In genomic region chr6:86806455-86807086, GRCm38 (mm10) we compare ENCODE assay signal across 8 mouse cellular contexts. TPM values are rescaled to one million over a fixed set of nuclear protein-coding genes. Genes with fewer than 3 reads are reported as not detected.
A peak's percentile ranks its signal among the peaks of the same experiment; 100 is the strongest.
DNase-seq lines count a peak whose midpoint lies in the region; TF ChIP-seq lines count a peak whose summit lies in the region.

No protein-coding gene starts in this region.

- H3K79me2 ChIP-seq in CH12.LX (replicated peaks; ENCODE audit: control insufficient read depth, extremely low read depth, insufficient read depth, poor library complexity, severe bottlenecking): no peaks in the 10 kb centered on the region

- no peaks in the 10 kb centered on the region for H3K9me3 ChIP-seq in CH12.LX (replicated peaks; ENCODE audit: low read length)

- no peak; the same call in none of the 2 replicates for TF ChIP-seq RAD21 in CH12.LX (IDR thresholded peaks at IDR 0.05; ENCODE audit: low read depth, low read length)

- in situ Hi-C loops in CH12.LX (cut with MboI; ENCODE audit: low pct_ligation_motif_present, low pct_unique_long_range_greater_than_20kb, low sequenced_read_pairs): no loop called here

- H3K4me1 ChIP-seq in CH12.LX (ENCODE audit: control insufficient read depth in 1 of 2, insufficient read depth in 2 of 2): peaks cover 0 to 21% of the 10 kb centered on the region in 2 experiments; a peak in 3 of 4 replicates
- peaks cover 5% of the 10 kb centered on the region; the same call in 1 of the 2 replicates for H3K4me1 ChIP-seq in embryonic fibroblast, embryonic 13.5 days (ENCODE audit: control insufficient read depth, insufficient read depth, low read length)

- peak overlapping the region; percentile 54; the same call in 1 of the 2 replicates for H3K4me2 ChIP-seq in CH12.LX (ENCODE audit: insufficient read depth, low read depth, poor library complexity, severe bottlenecking)

- dilution Hi-C loops in CH12.LX (cut with MboI; ENCODE audit: extremely low pct_ligation_motif_present, extremely low pct_unique_long_range_greater_than_20kb, low sequenced_read_pairs): no loop called here

- intact Hi-C loops in heart, postnatal 10 days (cut with DNase I): loop anchor here (1.0 to 10.0 kb wide), 2 partner anchors 59 to 262 kb away; no protein-coding TSS in a partner anchor

- H3K36me3 ChIP-seq in CH12.LX (replicated peaks in 1 of 2; ENCODE audit: control insufficient read depth in 1 of 2, insufficient read depth in 1 of 2, low read length in 1 of 2): no peaks in the 10 kb centered on the region

- TF ChIP-seq CTCF in CH12.LX (conservative IDR thresholded peaks at IDR 0.05 in 1 of 2, IDR thresholded peaks at IDR 0.05 in 1 of 2; ENCODE audit: low read depth in 2 of 2, low read length in 2 of 2): peak; percentile 78 to 98
- TF ChIP-seq CTCF in embryonic fibroblast, embryonic 13.5 days (IDR thresholded peaks at IDR 0.05; ENCODE audit: borderline replicate concordance, insufficient read depth, low read length): peak; percentile 95

- H3K27ac ChIP-seq in CH12.LX (ENCODE audit: insufficient read depth, low read depth): no peak overlapping the region
- H3K27ac ChIP-seq in embryonic fibroblast, embryonic 13.5 days (ENCODE audit: insufficient read depth, low read length): no peak overlapping the region

- H3K4me3 ChIP-seq in CH12.LX (replicated peaks in 1 of 3; ENCODE audit: low read depth in 2 of 3, low read length in 2 of 3, poor library complexity in 1 of 3): no peak overlapping the region
- no peak overlapping the region for H3K4me3 ChIP-seq in embryonic fibroblast, embryonic 13.5 days (ENCODE audit: insufficient read depth, low read length)

- H3K27me3 ChIP-seq in CH12.LX (replicated peaks): no peaks in the 10 kb centered on the region

- no peak for TF ChIP-seq EP300 in CH12.LX (IDR thresholded peaks at IDR 0.05; ENCODE audit: low read length)

- no peak for TF ChIP-seq POLR2A in CH12.LX (IDR thresholded peaks at IDR 0.05; ENCODE audit: low read depth, low read length)
- TF ChIP-seq POLR2A in embryonic fibroblast, embryonic 13.5 days (IDR thresholded peaks at IDR 0.05; ENCODE audit: low read depth, low read length): no peak

- DNase-seq in CH12.LX (ENCODE audit: extremely low read depth): peak; percentile 62
- DNase-seq in adrenal gland, postnatal 4 days (ENCODE audit: low spot score in 2 of 2): peak; percentile 34 to 54
- DNase-seq in heart, postnatal 10 days: peak; percentile 75 to 84
- DNase-seq in layer of hippocampus, adult 11-12 months (ENCODE audit: low spot score): peak; percentile 82
- DNase-seq in lung, adult 18-20 months: peak; percentile 69 to 76
- peak; percentile 74 for DNase-seq in ovary, postnatal 36 days (ENCODE audit: low spot score)
- peak; percentile 69 for DNase-seq in thymus, postnatal 25 days

- H3K9ac ChIP-seq in CH12.LX (ENCODE audit: insufficient read depth, low read depth): no peak overlapping the region

TF ChIP-seq in CH12.LX, 34 proteins besides CTCF, POLR2A, EP300 and RAD21:
- TF ChIP-seq HCFC1 (IDR thresholded peaks at IDR 0.05; ENCODE audit: low read depth, low read length): no peak
- TF ChIP-seq NRF1 (IDR thresholded peaks at IDR 0.05; ENCODE audit: low read depth, low read length): 0 out of 2 replicates have a peak, but pooled peaks have one; percentile 12
- TF ChIP-seq MAZ (IDR thresholded peaks at IDR 0.05; ENCODE audit: low read depth, low read length): peak; percentile 51; the same call in 1 of the 2 replicates
- TF ChIP-seq ZC3H11A (IDR thresholded peaks at IDR 0.05; ENCODE audit: low read depth, low read length): peak; percentile 79
- TF ChIP-seq JUN (IDR thresholded peaks at IDR 0.05; ENCODE audit: insufficient read depth, low read depth, low read length): peak; percentile 44
- TF ChIP-seq PAX5 (IDR thresholded peaks at IDR 0.05; ENCODE audit: low read length): no peak
- TF ChIP-seq CHD1 (IDR thresholded peaks at IDR 0.05; ENCODE audit: low read depth, low read length): no peak
- TF ChIP-seq ZKSCAN1 (IDR thresholded peaks at IDR 0.05; ENCODE audit: borderline replicate concordance, low read depth, low read length): no peak
- TF ChIP-seq TBP (conservative IDR thresholded peaks at IDR 0.05; ENCODE audit: low read depth, low read length): no peak
- peak; percentile 61 for TF ChIP-seq IRF4 (IDR thresholded peaks at IDR 0.05; ENCODE audit: low read depth, low read length)
- no peak for TF ChIP-seq SIN3A (IDR thresholded peaks at IDR 0.05; ENCODE audit: low read length)
- TF ChIP-seq MXI1 (IDR thresholded peaks at IDR 0.05; ENCODE audit: low read depth, low read length): no peak
- TF ChIP-seq NELFE (IDR thresholded peaks at IDR 0.05; ENCODE audit: low read depth, low read length): no peak; the same call in 1 of the 2 replicates
- TF ChIP-seq SMC3 (IDR thresholded peaks at IDR 0.05; ENCODE audit: low read depth, low read length): peak; percentile 96
- TF ChIP-seq MEF2A (IDR thresholded peaks at IDR 0.05; ENCODE audit: borderline replicate concordance, low read depth, low read length): 0 out of 2 replicates have a peak, but pooled peaks have one; percentile 19
- peak; percentile 51; the same call in 1 of the 2 replicates for TF ChIP-seq JUND (conservative IDR thresholded peaks at IDR 0.05; ENCODE audit: low read depth, low read length)

RNA-seq across cellular contexts. Expression of gene Anxa4, which starts 13.2 kb away (rescaled TPM):
- total RNA-seq in CH12.LX (2012; rRNA removed) (10.7 and 10.8 TPM in 2 replicates), CH12.LX (2014; rRNA removed) (17.1 and 18.4 TPM in 2 replicates)
- polyA plus RNA-seq in CH12.LX (2012; ENCODE audit: insufficient read length, low read depth): 13.7 and 18.1 TPM in 2 replicates
- 10 to 100 TPM; 48.3 to 62.2 TPM for total RNA-seq in adrenal gland, postnatal 4 days (2021)
- polyA plus RNA-seq in embryonic fibroblast, embryonic 13.5 days (2011; ENCODE audit: insufficient read length, low read depth, missing spikeins): 87.3 and 105 TPM in 2 replicates
- 10 to 100 TPM; 38.5 to 39.6 TPM for total RNA-seq in heart, postnatal 10 days (2021)

RNA-seq across cellular contexts. Expression of gene Aak1, which starts 42.7 kb away (rescaled TPM):
- total RNA-seq in CH12.LX (2012; rRNA removed) (5.4 and 7.1 TPM in 2 replicates), CH12.LX (2014; rRNA removed) (2.1 and 2.8 TPM in 2 replicates)
- polyA plus RNA-seq in CH12.LX (2012; ENCODE audit: insufficient read length, low read depth): 18.8 and 21.0 TPM in 2 replicates
- total RNA-seq in adrenal gland, postnatal 4 days (2021): 10 to 100 TPM; 85.6 to 87.7 TPM
- 66.8 and 73.3 TPM in 2 replicates for polyA plus RNA-seq in embryonic fibroblast, embryonic 13.5 days (2011; ENCODE audit: insufficient read length, low read depth, missing spikeins)
- 100 to 1,000 TPM in 1 of 2 experiments, 10 to 100 TPM in 1; 95.7 to 103 TPM for total RNA-seq in heart, postnatal 10 days (2021)

Comparison
In these comparisons a context has a peak if more than half of its experiments do, and no peak if none do; other contexts are left out.
1. RNA of gene Aak1, which starts 42.7 kb away (total RNA-seq): 95.7 to 103 TPM in heart, postnatal 10 days and 85.6 to 87.7 TPM in adrenal gland, postnatal 4 days; 2.1 to 7.1 TPM in CH12.LX; every median in the first group is over 10 times any median in the second.
2. Peak in every context shown above with its lines, with median percentiles within 50 percentile points of each other: DNase-seq.